Mouse (Mus musculus): ENCODE data around the gene Scyl1. TPM values are rescaled to one million over a fixed set of nuclear protein-coding genes. Genes with fewer than 3 reads are reported as not detected.

The Scyl1 gene
- polyA plus RNA-seq, 1 experiment from 2014 or later, result 21.1 TPM

DNA sequence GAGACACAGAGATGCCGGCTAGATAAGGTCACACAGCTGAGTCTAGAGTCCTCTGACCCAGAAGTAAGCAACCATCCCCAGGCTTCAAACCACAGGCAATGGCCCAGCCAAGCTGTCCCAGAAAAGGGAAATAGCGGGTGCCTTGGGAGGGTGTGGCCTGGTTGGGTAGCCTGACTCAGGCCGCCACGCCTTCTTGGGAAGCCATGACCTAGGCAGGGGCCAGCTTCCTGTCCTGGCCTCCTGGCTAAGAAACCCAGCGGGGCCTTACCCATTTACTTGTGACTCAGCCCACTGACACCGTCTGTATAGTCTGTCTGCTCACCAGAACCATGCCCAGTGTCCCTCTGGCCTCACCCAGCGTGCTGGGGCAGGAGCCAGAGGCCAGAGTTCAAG lies 46.7 kb downstream of the Scyl1 start:
- peak overlapping the region; percentile 98 for H3K9ac ChIP-seq
- H3K4me1 ChIP-seq (replicated peaks), result peaks cover 86% of the 10 kb centered on the region
- ATAC-seq (ENCODE audit: insufficient read depth), result peak; percentile 58
- H3K4me3 ChIP-seq (replicated peaks), result peak overlapping the region; percentile 94
- peak overlapping the region; percentile 98 for H3K27ac ChIP-seq (replicated peaks)
- no peaks in the 10 kb centered on the region for H3K27me3 ChIP-seq
- peak overlapping the region; percentile 96 for H3K4me2 ChIP-seq
- peaks cover 51% of the 10 kb centered on the region for H3K36me3 ChIP-seq (replicated peaks)
- H3K9me3 ChIP-seq (replicated peaks), result no peaks in the 10 kb centered on the region
- 11% methylated on average over 7 of the region's 7 CpGs for WGBS (ENCODE audit: insufficient replicate concordance)

GRCm38 (mm10) chr19:5723934-5724548 lies 47.2 kb downstream of the Scyl1 start:
- peak overlapping the region; percentile 94 for H3K4me3 ChIP-seq (replicated peaks)

DNA sequence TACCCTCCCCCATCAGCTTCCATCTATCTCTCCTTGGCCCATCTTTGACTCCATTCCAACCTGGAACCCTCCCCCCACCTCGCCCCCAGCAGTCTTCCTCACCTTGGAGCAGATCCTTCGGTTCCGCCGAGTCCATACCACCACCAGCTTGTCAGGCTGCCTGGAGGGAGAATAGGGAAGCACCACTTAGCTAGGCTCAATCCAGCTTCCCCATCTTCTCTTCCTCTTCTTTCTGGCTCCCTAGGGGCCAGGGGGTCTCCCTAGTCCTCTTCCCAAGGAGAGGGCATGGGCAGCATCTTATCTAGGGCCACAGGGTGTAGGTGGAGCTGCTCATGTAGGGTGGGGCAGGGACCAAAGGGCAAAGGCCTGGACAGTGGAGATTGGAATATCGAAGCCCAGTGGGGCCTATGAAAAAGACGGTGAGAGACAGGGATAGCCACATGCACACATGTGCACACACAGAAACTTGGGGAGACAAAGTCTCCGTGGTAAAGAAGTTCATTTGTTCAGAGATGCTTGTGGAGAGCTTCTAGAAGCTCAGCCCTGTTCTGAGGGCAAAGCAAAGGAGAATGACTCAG lies 48.3 kb downstream of the Scyl1 start:
- H3K27me3 ChIP-seq, result no peaks in the 10 kb centered on the region
- peak overlapping the region; percentile 96 for H3K4me2 ChIP-seq
- peak; percentile 71 for ATAC-seq (ENCODE audit: insufficient read depth)
- H3K36me3 ChIP-seq (replicated peaks), result peaks cover 65% of the 10 kb centered on the region
- WGBS (ENCODE audit: insufficient replicate concordance), result 32% methylated on average over 7 of the region's 7 CpGs
- peaks cover 84% of the 10 kb centered on the region for H3K4me1 ChIP-seq (replicated peaks)
- no peaks in the 10 kb centered on the region for H3K9me3 ChIP-seq (replicated peaks)
- H3K27ac ChIP-seq (replicated peaks), result peak overlapping the region; percentile 98
- H3K4me3 ChIP-seq (replicated peaks), result peak overlapping the region; percentile 94
- H3K9ac ChIP-seq, result peak overlapping the region; percentile 98

More at GRCm38 (mm10) chr19:5723934-5724548, 47.2 kb downstream of the Scyl1 start:
- H3K27me3 ChIP-seq, result no peaks in the 10 kb centered on the region
- ATAC-seq (ENCODE audit: insufficient read depth), result no peak
- H3K27ac ChIP-seq (replicated peaks), result peak overlapping the region; percentile 98
- H3K36me3 ChIP-seq (replicated peaks), result peaks cover 56% of the 10 kb centered on the region
- H3K9me3 ChIP-seq (replicated peaks), result no peaks in the 10 kb centered on the region
- peak overlapping the region; percentile 98 for H3K9ac ChIP-seq
- H3K4me2 ChIP-seq, result peak overlapping the region; percentile 96
- peaks cover 87% of the 10 kb centered on the region for H3K4me1 ChIP-seq (replicated peaks)
- WGBS (ENCODE audit: insufficient replicate concordance), result 13% methylated on average over 4 of the region's 4 CpGs

DNA sequence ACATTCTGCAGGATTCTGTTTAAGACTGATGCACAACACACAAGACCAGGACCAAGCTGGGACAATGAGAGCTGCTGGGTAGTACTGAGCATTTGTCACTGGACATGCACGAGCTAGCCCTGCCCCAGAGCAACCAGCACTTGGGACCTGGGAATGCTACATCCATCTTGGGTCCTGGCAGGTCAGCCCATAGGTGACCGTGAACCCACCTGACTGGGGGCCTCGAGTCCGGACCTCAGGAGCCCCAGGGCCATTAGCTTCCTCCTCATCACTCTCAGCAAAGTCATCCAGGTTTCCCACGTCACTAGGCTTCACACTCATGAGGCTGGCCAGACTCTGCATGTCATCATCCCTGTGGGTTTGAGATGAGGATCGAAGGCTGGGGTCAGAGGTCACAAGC lies 50.0 kb downstream of the Scyl1 start:
- peak overlapping the region; percentile 96 for H3K4me2 ChIP-seq
- no peaks in the 10 kb centered on the region for H3K27me3 ChIP-seq
- H3K9ac ChIP-seq, result peak overlapping the region; percentile 15; the same call in 1 of the 2 replicates
- H3K9me3 ChIP-seq (replicated peaks), result no peaks in the 10 kb centered on the region
- no peak for ATAC-seq (ENCODE audit: insufficient read depth)
- peak overlapping the region; percentile 98 for H3K27ac ChIP-seq (replicated peaks)
- 92% methylated on average over 6 of the region's 6 CpGs for WGBS (ENCODE audit: insufficient replicate concordance)
- H3K4me3 ChIP-seq (replicated peaks), result 0 out of 2 replicates have a peak overlapping the region, but pooled peaks have one; percentile 3
- peaks cover 87% of the 10 kb centered on the region for H3K4me1 ChIP-seq (replicated peaks)
- peaks cover 81% of the 10 kb centered on the region for H3K36me3 ChIP-seq (replicated peaks)

- WGBS (ENCODE audit: insufficient replicate concordance), result 78% methylated on average over 10 of the region's 10 CpGs
- H3K27ac ChIP-seq (replicated peaks), result no peak overlapping the region
- H3K4me2 ChIP-seq, result peak overlapping the region; percentile 4; the same call in 1 of the 2 replicates
- peaks cover 100% of the 10 kb centered on the region for H3K36me3 ChIP-seq (replicated peaks)
- H3K4me3 ChIP-seq (replicated peaks), result no peak overlapping the region
- H3K9me3 ChIP-seq (replicated peaks), result no peaks in the 10 kb centered on the region
- no peak for ATAC-seq (ENCODE audit: insufficient read depth)
- peaks cover 97% of the 10 kb centered on the region for H3K4me1 ChIP-seq (replicated peaks)
- no peak overlapping the region for H3K9ac ChIP-seq
- H3K27me3 ChIP-seq, result no peaks in the 10 kb centered on the region
These were observed 54.3 kb downstream of the Scyl1 start for GRCm38 (mm10) chr19:5716955-5717354.

- H3K4me3 ChIP-seq (replicated peaks), result peak overlapping the region; percentile 7; the same call in 1 of the 2 replicates
- 74% methylated on average over 43 of the region's 43 CpGs for WGBS (ENCODE audit: insufficient replicate concordance)
- peaks cover 100% of the 10 kb centered on the region for H3K36me3 ChIP-seq (replicated peaks)
- H3K27ac ChIP-seq (replicated peaks), result peak overlapping the region; percentile 31
- peak overlapping the region; percentile 36 for H3K4me2 ChIP-seq
- peak; percentile 33 for ATAC-seq (ENCODE audit: insufficient read depth)
- H3K9ac ChIP-seq, result no peak overlapping the region
- peaks cover 97% of the 10 kb centered on the region for H3K4me1 ChIP-seq (replicated peaks)
- no peaks in the 10 kb centered on the region for H3K9me3 ChIP-seq (replicated peaks)
- no peaks in the 10 kb centered on the region for H3K27me3 ChIP-seq
These were observed 55.2 kb downstream of the Scyl1 start for GRCm38 (mm10) chr19:5715793-5716688.

GRCm38 (mm10) chr19:5713730-5714129 lies 57.5 kb downstream of the Scyl1 start:
- Histone ChIP-seq H3K36me3 (replicated peaks) (peaks cover 99% of the 10 kb centered on the region), H3K9ac (peak overlapping the region; percentile 0; the same call in 1 of the 2 replicates), H3K4me2 (peak overlapping the region; percentile 38), H3K27ac (replicated peaks) (peak overlapping the region; percentile 31), H3K9me3 (replicated peaks) (no peaks in the 10 kb centered on the region), H3K4me1 (replicated peaks) (peaks cover 77% of the 10 kb centered on the region), H3K27me3 (no peaks in the 10 kb centered on the region), H3K4me3 (replicated peaks) (peak overlapping the region; percentile 6; the same call in 1 of the 2 replicates)
- ATAC-seq (ENCODE audit: insufficient read depth), result peak; percentile 52
- 17% methylated on average over 2 of the region's 2 CpGs for whole genome bisulfite sequencing (ENCODE audit: insufficient replicate concordance)

DNA sequence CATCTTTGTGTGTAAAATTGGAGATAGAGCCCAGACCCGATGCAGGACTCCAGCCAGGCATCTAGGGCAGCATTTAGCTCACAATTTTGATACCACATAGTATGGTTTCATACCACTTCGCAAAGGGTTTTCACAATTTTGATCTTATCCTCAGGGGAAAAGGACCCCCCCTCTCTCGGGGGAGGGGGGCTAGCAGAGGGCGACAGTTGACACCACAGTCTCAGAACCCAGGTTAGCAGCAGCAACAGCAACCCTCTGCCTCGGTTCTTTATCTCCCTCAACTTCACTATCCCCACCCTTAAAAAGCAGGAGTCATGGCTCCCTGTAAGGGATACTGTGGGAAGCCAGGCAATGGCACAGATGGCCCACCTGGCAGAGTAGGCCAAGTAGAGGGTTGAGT lies 58.0 kb downstream of the Scyl1 start:
- H3K9ac ChIP-seq, result 0 out of 2 replicates have a peak overlapping the region, but pooled peaks have one; percentile 0
- no peaks in the 10 kb centered on the region for H3K9me3 ChIP-seq (replicated peaks)
- H3K4me3 ChIP-seq (replicated peaks), result peak overlapping the region; percentile 6; the same call in 1 of the 2 replicates
- peaks cover 73% of the 10 kb centered on the region for H3K4me1 ChIP-seq (replicated peaks)
- H3K4me2 ChIP-seq, result peak overlapping the region; percentile 38
- no peaks in the 10 kb centered on the region for H3K27me3 ChIP-seq
- peaks cover 99% of the 10 kb centered on the region for H3K36me3 ChIP-seq (replicated peaks)
- peak overlapping the region; percentile 31 for H3K27ac ChIP-seq (replicated peaks)
- 57% methylated on average over 5 of the region's 5 CpGs for WGBS (ENCODE audit: insufficient replicate concordance)
- no peak for ATAC-seq (ENCODE audit: insufficient read depth)

DNA sequence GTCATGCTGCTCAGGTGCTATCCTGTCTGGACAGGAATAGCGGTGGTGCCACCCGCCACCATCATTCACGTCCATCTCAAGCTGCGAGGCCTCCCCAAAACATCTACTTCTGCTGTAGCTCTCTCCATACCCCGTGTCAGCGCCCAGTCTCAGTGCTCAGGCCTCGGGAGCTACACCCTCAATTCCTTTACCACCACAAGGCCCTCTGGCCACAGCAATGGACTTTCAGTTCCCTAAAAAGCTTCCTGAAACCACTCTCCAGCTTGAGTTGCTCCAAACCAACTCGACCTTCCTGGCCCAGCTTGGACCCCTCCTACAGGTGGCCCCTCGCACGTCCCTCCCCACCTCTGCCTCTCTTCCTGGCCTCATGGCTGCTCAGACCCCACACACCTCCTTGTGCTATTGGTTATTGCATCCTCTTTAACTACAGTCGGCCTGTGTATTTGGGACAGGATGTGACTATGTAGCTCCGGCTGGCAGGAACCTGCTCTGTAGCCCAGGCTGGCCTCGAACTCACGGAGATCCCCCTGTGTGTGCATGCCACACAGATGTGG lies 59.2 kb downstream of the Scyl1 start:
- no peaks in the 10 kb centered on the region for H3K9me3 ChIP-seq (replicated peaks)
- peak overlapping the region; percentile 31 for H3K27ac ChIP-seq (replicated peaks)
- peaks cover 63% of the 10 kb centered on the region for H3K4me1 ChIP-seq (replicated peaks)
- peaks cover 99% of the 10 kb centered on the region for H3K36me3 ChIP-seq (replicated peaks)
- H3K4me2 ChIP-seq, result no peak overlapping the region
- H3K27me3 ChIP-seq, result no peaks in the 10 kb centered on the region
- 0 out of 2 replicates have a peak, but pooled peaks have one; percentile 6 for ATAC-seq (ENCODE audit: insufficient read depth)
- H3K4me3 ChIP-seq (replicated peaks), result no peak overlapping the region
- WGBS (ENCODE audit: insufficient replicate concordance), result 76% methylated on average over 14 of the region's 14 CpGs
- H3K9ac ChIP-seq, result no peak overlapping the region

- 45% methylated on average over 3 of the region's 3 CpGs for WGBS (ENCODE audit: insufficient replicate concordance)
- Histone ChIP-seq H3K4me3 (replicated peaks) (no peak overlapping the region), H3K4me2 (no peak overlapping the region), H3K9me3 (replicated peaks) (no peaks in the 10 kb centered on the region), H3K36me3 (replicated peaks) (peaks cover 99% of the 10 kb centered on the region), H3K4me1 (replicated peaks) (peaks cover 62% of the 10 kb centered on the region), H3K9ac (no peak overlapping the region), H3K27ac (replicated peaks) (0 out of 2 replicates have a peak overlapping the region, but pooled peaks have one; percentile 6), H3K27me3 (no peaks in the 10 kb centered on the region)
- ATAC-seq (ENCODE audit: insufficient read depth), result no peak
These were observed 60.0 kb downstream of the Scyl1 start for GRCm38 (mm10) chr19:5711218-5711617.

All from liver, embryonic 15.5 days (tissue).